ENCODE assay signal across 15 mouse cellular contexts in genomic region chr3:109178705-109179104, GRCm38 (mm10). TPM values are rescaled to one million over a fixed set of nuclear protein-coding genes. Genes with fewer than 3 reads are reported as not detected.
DNase-seq lines count a peak whose midpoint lies in the region; ATAC-seq and TF ChIP-seq lines count a peak whose summit lies in the region.
"Had no signal": no experiment of that assay in that cellular context is flagged by ENCODE, and none has a peak within 500 bp of the region (broad histone marks: within the 10 kb centered on the region; RNA-seq: fewer than 3 reads in every experiment).

No protein-coding gene starts in this region.

- TF ChIP-seq POLR2A in MEL (IDR thresholded peaks at IDR 0.05; ENCODE audit: control insufficient read depth in 1 of 2, insufficient read depth in 1 of 2, low read depth in 1 of 2, low read length in 2 of 2, poor library complexity in 1 of 2), result no peak

- no peak for ATAC-seq in embryonic facial prominence, embryonic 14.5 days (ENCODE audit: low read depth)
- peak; percentile 48; the same call in 1 of the 2 replicates for ATAC-seq in lung, embryonic 14.5 days (ENCODE audit: insufficient read depth)
- peak; percentile 54 for ATAC-seq in granulocyte monocyte progenitor cell, adult 5-6 weeks (replicated peaks; ENCODE audit: poor library complexity, severe bottlenecking)

- H3K9ac ChIP-seq in embryonic facial prominence, embryonic 14.5 days (ENCODE audit: low read depth, low read length), result no peak overlapping the region
- H3K9ac ChIP-seq in lung, embryonic 14.5 days, result no peak overlapping the region
- no peak overlapping the region for H3K9ac ChIP-seq in MEL (ENCODE audit: control insufficient read depth, low read depth, low read length, poor library complexity, severe bottlenecking)
- H3K9ac ChIP-seq: heart, embryonic 15.5 days; liver, embryonic 15.5 days; midbrain, embryonic 12.5 days had no signal

- peak; percentile 15 for DNase-seq in embryonic facial prominence, embryonic 14.5 days (ENCODE audit: low spot score)
- DNase-seq in embryonic facial prominence, embryonic 10.5 days (ENCODE audit: low spot score), result no peak
- DNase-seq in lung, embryonic 14.5 days, result peak; percentile 51
- DNase-seq in lung, postnatal 4 days, result no peak
- peak; percentile 5 for DNase-seq in MEL (ENCODE audit: low read depth, low spot score)
- DNase-seq in left cerebral cortex, postnatal 36 days (ENCODE audit: low spot score in 2 of 2), result no peak
- no peak for DNase-seq in left cerebral cortex, postnatal 4 days
- DNase-seq: cerebellum, postnatal 25 days; gastrocnemius, postnatal 25 days; kidney, postnatal 25 days; thymus, adult 18-20 months had no signal

- WGBS in embryonic facial prominence, embryonic 14.5 days, result 43% methylated on average over 6 of the region's 6 CpGs
- WGBS in embryonic facial prominence, embryonic 10.5 days, result 67% methylated on average over 6 of the region's 6 CpGs
- WGBS in lung, embryonic 14.5 days, result 28% methylated on average over 6 of the region's 6 CpGs

- no peaks in the 10 kb centered on the region for H3K9me3 ChIP-seq in embryonic facial prominence, embryonic 14.5 days (ENCODE audit: control insufficient read depth, low read length)
- H3K9me3 ChIP-seq in embryonic facial prominence, embryonic 10.5 days, result no peaks in the 10 kb centered on the region
- no peaks in the 10 kb centered on the region for H3K9me3 ChIP-seq in lung, embryonic 14.5 days (ENCODE audit: low read depth, low read length)
- no peaks in the 10 kb centered on the region for H3K9me3 ChIP-seq in MEL (replicated peaks; ENCODE audit: insufficient read depth, low read length)
- H3K9me3 ChIP-seq: heart, embryonic 15.5 days; liver, embryonic 15.5 days; midbrain, embryonic 12.5 days had no signal

- TF ChIP-seq RAD21 in MEL (IDR thresholded peaks at IDR 0.05; ENCODE audit: low read depth, low read length), result no peak

- H3K79me2 ChIP-seq in MEL (ENCODE audit: control insufficient read depth, insufficient read depth, low read length, poor library complexity), result no peaks in the 10 kb centered on the region

- H3K27me3 ChIP-seq in embryonic facial prominence, embryonic 14.5 days (replicated peaks; ENCODE audit: control insufficient read depth, insufficient read depth, low read length), result no peaks in the 10 kb centered on the region
- no peaks in the 10 kb centered on the region for H3K27me3 ChIP-seq in embryonic facial prominence, embryonic 10.5 days (replicated peaks; ENCODE audit: low read depth, poor library complexity, severe bottlenecking)
- H3K27me3 ChIP-seq in lung, embryonic 14.5 days (ENCODE audit: insufficient read depth, low read length), result no peaks in the 10 kb centered on the region
- H3K27me3 ChIP-seq in MEL (ENCODE audit: control insufficient read depth in 1 of 2, insufficient read depth in 2 of 2, low read length in 2 of 2), result no peaks in the 10 kb centered on the region; a peak in 1 of 4 replicates
- H3K27me3 ChIP-seq: heart, embryonic 15.5 days; liver, embryonic 15.5 days; midbrain, embryonic 12.5 days had no signal

- H3K4me3 ChIP-seq in embryonic facial prominence, embryonic 14.5 days (ENCODE audit: low read depth, low read length), result no peak overlapping the region
- H3K4me3 ChIP-seq in embryonic facial prominence, embryonic 10.5 days, result no peak overlapping the region
- H3K4me3 ChIP-seq in lung, embryonic 14.5 days (ENCODE audit: low read depth, low read length), result no peak overlapping the region
- no peak overlapping the region for H3K4me3 ChIP-seq in MEL (ENCODE audit: control insufficient read depth in 1 of 2, insufficient read depth in 1 of 2, low read depth in 2 of 2, low read length in 2 of 2)
- H3K4me3 ChIP-seq: heart, embryonic 15.5 days; liver, embryonic 15.5 days; midbrain, embryonic 12.5 days had no signal

- H3K36me3 ChIP-seq in embryonic facial prominence, embryonic 14.5 days (ENCODE audit: control insufficient read depth, insufficient read depth, low read length), result no peaks in the 10 kb centered on the region
- no peaks in the 10 kb centered on the region for H3K36me3 ChIP-seq in embryonic facial prominence, embryonic 10.5 days (replicated peaks)
- no peaks in the 10 kb centered on the region for H3K36me3 ChIP-seq in lung, embryonic 14.5 days (ENCODE audit: insufficient read depth)
- H3K36me3 ChIP-seq in MEL (ENCODE audit: control insufficient read depth in 1 of 2, insufficient read depth in 2 of 2, low read length in 2 of 2), result no peaks in the 10 kb centered on the region
- H3K36me3 ChIP-seq: heart, embryonic 15.5 days; liver, embryonic 15.5 days; midbrain, embryonic 12.5 days had no signal

- TF ChIP-seq CTCF in lung, embryonic 14.5 days (IDR thresholded peaks at IDR 0.05; ENCODE audit: low read depth), result no peak
- no peak for TF ChIP-seq CTCF in MEL (IDR thresholded peaks at IDR 0.05 in 2 of 3, conservative IDR thresholded peaks at IDR 0.05 in 1 of 3; ENCODE audit: control insufficient read depth in 1 of 3, insufficient read depth in 1 of 3, low read depth in 2 of 3, low read length in 3 of 3, poor library complexity in 1 of 3, severe bottlenecking in 1 of 3)

- no peak overlapping the region for H3K27ac ChIP-seq in embryonic facial prominence, embryonic 14.5 days (replicated peaks; ENCODE audit: low read depth, low read length)
- H3K27ac ChIP-seq in embryonic facial prominence, embryonic 10.5 days (replicated peaks), result no peak overlapping the region
- H3K27ac ChIP-seq in lung, embryonic 14.5 days (ENCODE audit: low read depth), result no peak overlapping the region
- H3K27ac ChIP-seq in MEL (ENCODE audit: control insufficient read depth, low read depth, low read length), result no peak overlapping the region
- H3K27ac ChIP-seq: heart, embryonic 15.5 days; liver, embryonic 15.5 days; midbrain, embryonic 12.5 days had no signal

- 0 out of 2 replicates have a peak, but pooled peaks cover 5% of the 10 kb centered on the region for H3K4me1 ChIP-seq in embryonic facial prominence, embryonic 14.5 days (ENCODE audit: control insufficient read depth, insufficient read depth, low read length)
- H3K4me1 ChIP-seq in embryonic facial prominence, embryonic 10.5 days, result peaks cover 13% of the 10 kb centered on the region
- H3K4me1 ChIP-seq in lung, embryonic 14.5 days (ENCODE audit: insufficient read depth), result 0 out of 2 replicates have a peak, but pooled peaks cover 3% of the 10 kb centered on the region
- H3K4me1 ChIP-seq in MEL (ENCODE audit: control insufficient read depth in 1 of 2, insufficient read depth in 2 of 2, low read length in 2 of 2), result no peaks in the 10 kb centered on the region
- H3K4me1 ChIP-seq: heart, embryonic 15.5 days; liver, embryonic 15.5 days; midbrain, embryonic 12.5 days had no signal

- no peak overlapping the region for H3K4me2 ChIP-seq in embryonic facial prominence, embryonic 14.5 days (ENCODE audit: low read depth, low read length)
- H3K4me2 ChIP-seq in lung, embryonic 14.5 days, result no peak overlapping the region
- H3K4me2 ChIP-seq: heart, embryonic 15.5 days; liver, embryonic 15.5 days; midbrain, embryonic 12.5 days had no signal

- intact Hi-C loops in left cerebral cortex, postnatal 36 days (cut with DNase I), result no loop called here
- intact Hi-C loops in left cerebral cortex, postnatal 4 days (cut with DNase I), result no loop called here

- TF ChIP-seq EP300 in MEL (IDR thresholded peaks at IDR 0.05; ENCODE audit: low read depth in 1 of 2, low read length in 2 of 2), result no peak

TF ChIP-seq in MEL, 35 proteins besides CTCF, POLR2A, EP300 and RAD21:
- TF ChIP-seq JUND (IDR thresholded peaks at IDR 0.05; ENCODE audit: low read depth, low read length), result no peak
- TF ChIP-seq POLR2AphosphoS2 (IDR thresholded peaks at IDR 0.05; ENCODE audit: low read length), result no peak
- TF ChIP-seq MYB (IDR thresholded peaks at IDR 0.05; ENCODE audit: low read depth, low read length), result no peak
- TF ChIP-seq NRF1 (IDR thresholded peaks at IDR 0.05; ENCODE audit: insufficient read depth, low read depth, low read length, poor library complexity, severe bottlenecking), result no peak
- no peak for TF ChIP-seq RCOR1 (IDR thresholded peaks at IDR 0.05; ENCODE audit: low read depth, low read length)
- TF ChIP-seq CHD2 (IDR thresholded peaks at IDR 0.05; ENCODE audit: low read length), result no peak
- TF ChIP-seq GATA1 (IDR thresholded peaks at IDR 0.05; ENCODE audit: low read depth, low read length), result no peak
- TF ChIP-seq MYC (IDR thresholded peaks at IDR 0.05; ENCODE audit: low read depth, low read length), result no peak
- TF ChIP-seq USF2 (IDR thresholded peaks at IDR 0.05; ENCODE audit: borderline replicate concordance in 1 of 2, insufficient read depth in 1 of 2, low read depth in 1 of 2, low read length in 2 of 2), result no peak
- no peak for TF ChIP-seq CHD1 (IDR thresholded peaks at IDR 0.05; ENCODE audit: low read depth, low read length)
- no peak for TF ChIP-seq MAX (IDR thresholded peaks at IDR 0.05; ENCODE audit: low read length)
- TF ChIP-seq USF1 (IDR thresholded peaks at IDR 0.05; ENCODE audit: low read depth, low read length), result no peak
- no peak for TF ChIP-seq KAT2A (conservative IDR thresholded peaks at IDR 0.05; ENCODE audit: low read depth, low read length)
- TF ChIP-seq MEF2A (IDR thresholded peaks at IDR 0.05; ENCODE audit: extremely low read depth, insufficient replicate concordance, low read depth, low read length, poor library complexity, severe bottlenecking), result no peak
- no peak for TF ChIP-seq ZMIZ1 (IDR thresholded peaks at IDR 0.05; ENCODE audit: low read depth, low read length)
- no peak for TF ChIP-seq BHLHE40 (IDR thresholded peaks at IDR 0.05; ENCODE audit: borderline replicate concordance, low read depth, low read length)
- TF ChIP-seq SIN3A (IDR thresholded peaks at IDR 0.05; ENCODE audit: low read length), result no peak
- TF ChIP-seq ELF1 (IDR thresholded peaks at IDR 0.05; ENCODE audit: low read depth, low read length), result no peak
- no peak for TF ChIP-seq E2F4 (IDR thresholded peaks at IDR 0.05; ENCODE audit: borderline replicate concordance, low read depth, low read length)

RNA-seq across cellular contexts. Expression of gene Slc25a24, which starts 55.8 kb away (rescaled TPM):
- 47.1 and 54.1 TPM in 2 replicates for polyA plus RNA-seq in embryonic facial prominence, embryonic 14.5 days (2014; fragmentation: Nextera tagmentation; extraction: Ambion mirVana)
- polyA plus RNA-seq in embryonic facial prominence, embryonic 10.5 days (2016; fragmentation: Nextera tagmentation; extraction: Ambion mirVana), result 31.3 and 35.6 TPM in 2 replicates
- 34.7 and 35.8 TPM in 2 replicates for polyA plus RNA-seq in lung, embryonic 14.5 days (2014; fragmentation: Nextera tagmentation; extraction: Ambion mirVana)
- total RNA-seq in MEL (2012; rRNA removed), result 5.5 and 5.6 TPM in 2 replicates
- 10 to 100 TPM in 1 of 2 experiments, not detected in 1; 14.3 TPM for polyA plus RNA-seq in MEL (2012; ENCODE audit: insufficient read depth in 1 of 2, insufficient read length in 2 of 2, low read depth in 1 of 2, low replicate concordance in 2 of 2, missing spikeins in 1 of 2)
- 16.0 and 16.2 TPM in 2 replicates for total RNA-seq in granulocyte monocyte progenitor cell, adult 5-6 weeks (2014; fragmentation: Nextera tagmentation)
- 15.3 and 17.1 TPM in 2 replicates for total RNA-seq in granulocyte monocyte progenitor cell, adult 5-6 weeks (2017)
- total RNA-seq in left cerebral cortex, postnatal 36 days (2021), result 1 to 10 TPM; 2.4 to 2.7 TPM
- 1 to 10 TPM; 2.9 to 4.6 TPM for total RNA-seq in left cerebral cortex, postnatal 4 days (2021)

Comparison
In these comparisons a context has a peak if more than half of its experiments do, and no peak if none do; other contexts are left out.
1. DNase-seq: peak in embryonic facial prominence, embryonic 14.5 days (single experiment), lung, embryonic 14.5 days (single experiment) and MEL (single experiment); none in embryonic facial prominence, embryonic 10.5 days (single experiment), lung, postnatal 4 days (0 of 2), left cerebral cortex, postnatal 36 days (0 of 2) and left cerebral cortex, postnatal 4 days (single experiment).